Mouse (Mus musculus): ENCODE data around the gene Cmss1. TPM values are rescaled to one million over a fixed set of nuclear protein-coding genes. Genes with fewer than 3 reads are reported as not detected.

Cmss1 gene
- polyA plus RNA-seq, 1 experiment from 2014 or later, result 26.5 TPM

GRCm38 (mm10) chr16:57356454-57356853, 250.2 kb downstream of the Cmss1 start:
- DNase-seq (ENCODE audit: low spot score) (no peak), ATAC-seq (ENCODE audit: low FRiP score, low TSS enrichment) (no peak)
- H3K4me1 ChIP-seq (replicated peaks; ENCODE audit: control insufficient read depth, insufficient read depth), result no peaks in the 10 kb centered on the region
- no peaks in the 10 kb centered on the region for H3K36me3 ChIP-seq (ENCODE audit: control insufficient read depth, insufficient read depth, low read length)
- H3K4me2 ChIP-seq (replicated peaks; ENCODE audit: low read depth), result no peak overlapping the region
- no peak for TF ChIP-seq EP300 (optimal IDR thresholded peaks at IDR 0.05)
- TF ChIP-seq CTCF (IDR thresholded peaks at IDR 0.05; ENCODE audit: low read depth), result no peak
- H3K27me3 ChIP-seq (ENCODE audit: control insufficient read depth, insufficient read depth, low read length), result no peaks in the 10 kb centered on the region
- no peaks in the 10 kb centered on the region for H3K9me3 ChIP-seq (ENCODE audit: control insufficient read depth, low read length)
- 73% methylated on average over 6 of the region's 6 CpGs for WGBS
- no peak overlapping the region for H3K27ac ChIP-seq (replicated peaks)
- no peak overlapping the region for H3K9ac ChIP-seq (ENCODE audit: low read length)
- H3K4me3 ChIP-seq (ENCODE audit: low read depth, low read length), result no peak overlapping the region

GRCm38 (mm10) chr16:57353932-57354331, 252.7 kb downstream of the Cmss1 start:
- DNase-seq (ENCODE audit: low spot score), result no peak
- no peaks in the 10 kb centered on the region for H3K9me3 ChIP-seq (ENCODE audit: control insufficient read depth, low read length)
- no peak overlapping the region for H3K4me2 ChIP-seq (replicated peaks; ENCODE audit: low read depth)
- ATAC-seq (ENCODE audit: low FRiP score, low TSS enrichment), result no peak
- 45% methylated on average over 6 of the region's 6 CpGs for WGBS
- no peaks in the 10 kb centered on the region for H3K4me1 ChIP-seq (replicated peaks; ENCODE audit: control insufficient read depth, insufficient read depth)
- no peak overlapping the region for H3K4me3 ChIP-seq (ENCODE audit: low read depth, low read length)
- no peaks in the 10 kb centered on the region for H3K27me3 ChIP-seq (ENCODE audit: control insufficient read depth, insufficient read depth, low read length)
- no peaks in the 10 kb centered on the region for H3K36me3 ChIP-seq (ENCODE audit: control insufficient read depth, insufficient read depth, low read length)
- TF ChIP-seq EP300 (optimal IDR thresholded peaks at IDR 0.05) (no peak), CTCF (IDR thresholded peaks at IDR 0.05; ENCODE audit: low read depth) (no peak)
- H3K27ac ChIP-seq (replicated peaks), result no peak overlapping the region
- H3K9ac ChIP-seq (ENCODE audit: low read length), result no peak overlapping the region

- no peaks in the 10 kb centered on the region for H3K27me3 ChIP-seq (ENCODE audit: control insufficient read depth, insufficient read depth, low read length)
- H3K4me3 ChIP-seq (ENCODE audit: low read depth, low read length), result no peak overlapping the region
- DNase-seq (ENCODE audit: low spot score) (no peak), ATAC-seq (ENCODE audit: low FRiP score, low TSS enrichment) (no peak)
- 71% methylated on average over 11 of the region's 11 CpGs for WGBS
- H3K27ac ChIP-seq (replicated peaks), result no peak overlapping the region
- no peak for TF ChIP-seq EP300 (optimal IDR thresholded peaks at IDR 0.05)
- TF ChIP-seq CTCF (IDR thresholded peaks at IDR 0.05; ENCODE audit: low read depth), result no peak
- H3K36me3 ChIP-seq (ENCODE audit: control insufficient read depth, insufficient read depth, low read length), result no peaks in the 10 kb centered on the region
- H3K4me1 ChIP-seq (replicated peaks; ENCODE audit: control insufficient read depth, insufficient read depth), result no peaks in the 10 kb centered on the region
- H3K9ac ChIP-seq (ENCODE audit: low read length), result no peak overlapping the region
- no peak overlapping the region for H3K4me2 ChIP-seq (replicated peaks; ENCODE audit: low read depth)
- H3K9me3 ChIP-seq (ENCODE audit: control insufficient read depth, low read length), result no peaks in the 10 kb centered on the region
Measured at GRCm38 (mm10) chr16:57353166-57353721, 253.4 kb downstream of the Cmss1 start.

- H3K27ac ChIP-seq (replicated peaks), result no peak within 1 kb of the TSS
- no peaks in the 10 kb centered on the region for H3K36me3 ChIP-seq (ENCODE audit: control insufficient read depth, insufficient read depth, low read length)
- H3K4me3 ChIP-seq (ENCODE audit: low read depth, low read length), result no peak within 1 kb of the TSS
- TF ChIP-seq CTCF (IDR thresholded peaks at IDR 0.05; ENCODE audit: low read depth), result no peak
- TF ChIP-seq EP300 (optimal IDR thresholded peaks at IDR 0.05), result no peak
- no peaks in the 10 kb centered on the region for H3K9me3 ChIP-seq (ENCODE audit: control insufficient read depth, low read length)
- H3K9ac ChIP-seq (ENCODE audit: low read length), result no peak within 1 kb of the TSS
- no peaks in the 10 kb centered on the region for H3K4me1 ChIP-seq (replicated peaks; ENCODE audit: control insufficient read depth, insufficient read depth)
- no peak for ATAC-seq (ENCODE audit: low FRiP score, low TSS enrichment)
- no peak within 1 kb of the TSS for H3K4me2 ChIP-seq (replicated peaks; ENCODE audit: low read depth)
- 61% methylated on average over 6 of the region's 6 CpGs for WGBS
- no peak for DNase-seq (ENCODE audit: low spot score)
- no peaks in the 10 kb centered on the region for H3K27me3 ChIP-seq (ENCODE audit: control insufficient read depth, insufficient read depth, low read length)
Measured at GRCm38 (mm10) chr16:57352751-57353150, 253.9 kb downstream of the Cmss1 start, which contains the start of gene Filip1l. Gene Filip1l (plus strand): TSS chr16:57353093.

GRCm38 (mm10) chr16:57349689-57350088, 257.0 kb downstream of the Cmss1 start:
- ATAC-seq (ENCODE audit: low FRiP score, low TSS enrichment), result peak; percentile 84

GRCm38 (mm10) chr16:57349039-57349438, 257.6 kb downstream of the Cmss1 start:
- ATAC-seq (ENCODE audit: low FRiP score, low TSS enrichment), result no peak
- Histone ChIP-seq H3K36me3 (ENCODE audit: control insufficient read depth, insufficient read depth, low read length) (no peaks in the 10 kb centered on the region), H3K4me1 (replicated peaks; ENCODE audit: control insufficient read depth, insufficient read depth) (no peaks in the 10 kb centered on the region), H3K9ac (ENCODE audit: low read length) (no peak overlapping the region), H3K27ac (replicated peaks) (no peak overlapping the region), H3K4me2 (replicated peaks; ENCODE audit: low read depth) (no peak overlapping the region), H3K4me3 (ENCODE audit: low read depth, low read length) (no peak overlapping the region), H3K27me3 (ENCODE audit: control insufficient read depth, insufficient read depth, low read length) (no peaks in the 10 kb centered on the region), H3K9me3 (ENCODE audit: control insufficient read depth, low read length) (no peaks in the 10 kb centered on the region)
- TF ChIP-seq CTCF (IDR thresholded peaks at IDR 0.05; ENCODE audit: low read depth), result no peak
- no peak for DNase-seq (ENCODE audit: low spot score)
- 79% methylated on average over 3 of the region's 3 CpGs for WGBS

More at GRCm38 (mm10) chr16:57349689-57350088, 257.0 kb downstream of the Cmss1 start:
- Histone ChIP-seq H3K4me2 (replicated peaks; ENCODE audit: low read depth) (no peak overlapping the region), H3K27me3 (ENCODE audit: control insufficient read depth, insufficient read depth, low read length) (no peaks in the 10 kb centered on the region), H3K36me3 (ENCODE audit: control insufficient read depth, insufficient read depth, low read length) (no peaks in the 10 kb centered on the region), H3K4me3 (ENCODE audit: low read depth, low read length) (no peak overlapping the region), H3K9ac (ENCODE audit: low read length) (no peak overlapping the region), H3K4me1 (replicated peaks; ENCODE audit: control insufficient read depth, insufficient read depth) (no peaks in the 10 kb centered on the region), H3K9me3 (ENCODE audit: control insufficient read depth, low read length) (no peaks in the 10 kb centered on the region), H3K27ac (replicated peaks) (no peak overlapping the region)
- WGBS, result 29% methylated on average over 3 of the region's 3 CpGs
- no peak for DNase-seq (ENCODE audit: low spot score)
- TF ChIP-seq EP300 (optimal IDR thresholded peaks at IDR 0.05) (no peak), CTCF (IDR thresholded peaks at IDR 0.05; ENCODE audit: low read depth) (no peak)

Measured in stomach, postnatal 0 days (tissue).